Mouse (Mus musculus) liver, embryonic 15.5 days (tissue): ENCODE results near the gene Klhdc8a. TPM values are rescaled to one million over a fixed set of nuclear protein-coding genes. Genes with fewer than 3 reads are reported as not detected.
"Not testable (repeated sequence)": the region's sequence is repeated elsewhere in the genome, so short reads cannot be mapped to it uniquely, and the experiment has no call there.

Source experiments
- ATAC-seq: fragments of 200-750 bp; cut with Nextera tagmentation; 2 replicates; pipeline ENCODE4 v1.8.0; 2017; ENCODE audit warnings: moderate number of reproducible peaks, mild to moderate bottlenecking, moderate library complexity; ENCODE audit not compliant: insufficient read depth
- H3K27ac ChIP-seq: fragments of 300-500 bp; sonication (generic); replicated peaks from 2 replicates; pipeline ENCODE4 v1.5.1; 2015; ENCODE audit warnings: mild to moderate bottlenecking, inconsistent platforms
- H3K27me3 ChIP-seq: fragments of 300-500 bp; sonication (generic); 2 replicates; pipeline ENCODE4 v1.6.1; 2015; ENCODE audit warnings: mild to moderate bottlenecking, inconsistent platforms
- H3K36me3 ChIP-seq: fragments of 300-500 bp; sonication (generic); replicated peaks from 2 replicates; pipeline ENCODE4 v1.6.1; 2015; ENCODE audit warnings: moderate library complexity, mild to moderate bottlenecking, inconsistent platforms
- H3K4me1 ChIP-seq: fragments of 300-500 bp; sonication (generic); replicated peaks from 2 replicates; pipeline ENCODE4 v1.6.1; 2015; ENCODE audit warnings: inconsistent platforms
- H3K4me2 ChIP-seq: fragments of 300-500 bp; sonication (generic); 2 replicates; pipeline ENCODE4 v1.6.1; 2015; ENCODE audit warnings: moderate library complexity, mild to moderate bottlenecking, inconsistent platforms
- H3K4me3 ChIP-seq: fragments of 300-500 bp; sonication (generic); replicated peaks from 2 replicates; pipeline ENCODE4 v1.5.1; 2015; ENCODE audit warnings: mild to moderate bottlenecking, inconsistent platforms
- H3K9ac ChIP-seq: fragments of 300-500 bp; sonication (generic); 2 replicates; pipeline ENCODE4 v1.6.1; 2015; ENCODE audit warnings: moderate library complexity, mild to moderate bottlenecking, inconsistent platforms
- H3K9me3 ChIP-seq: fragments of 300-500 bp; sonication (generic); replicated peaks from 2 replicates; pipeline ENCODE4 v1.6.1; 2016; ENCODE audit warnings: inconsistent platforms
- WGBS: fragments of 180-500 bp; shearing (Covaris S2); methylation state at CpG from one replicate; pipeline ENCODE4 v1.1.7; 2015; ENCODE audit warnings: mixed read lengths; ENCODE audit not compliant: insufficient replicate concordance; 5-methylcytosine and 5-hydroxymethylcytosine counted together
- polyA plus RNA-seq: library from polyadenylated mRNA; unstranded; fragments of >200 nt; fragmentation: Nextera tagmentation; extraction: Ambion mirVana; gene quantifications from 2 replicates; pipeline ENCODE4 v1.2.1, GENCODE M21; 2015

The Klhdc8a gene
- polyA plus RNA-seq, 1 experiment from 2014 or later: 0.07 TPM

- Histone ChIP-seq H3K4me3 (no peak overlapping the region), H3K27me3 (0 out of 2 replicates have a peak, but pooled peaks cover 3% of the 10 kb centered on the region), H3K4me1 (peaks cover 19% of the 10 kb centered on the region), H3K4me2 (no peak overlapping the region), H3K36me3 (no peaks in the 10 kb centered on the region), H3K9ac (no peak overlapping the region), H3K9me3 (no peaks in the 10 kb centered on the region), H3K27ac (no peak overlapping the region)
- no peak for ATAC-seq
- WGBS: 63% methylated on average over 4 of the region's 4 CpGs
Measured at GRCm38 (mm10) chr1:132345514-132345913, 47.1 kb downstream of the Klhdc8a start.

- no peak overlapping the region for H3K4me2 ChIP-seq
- ATAC-seq: 0 out of 2 replicates have a peak, but pooled peaks have one; percentile 22
- H3K9me3 ChIP-seq: 0 out of 2 replicates have a peak, but pooled peaks cover 3% of the 10 kb centered on the region
- H3K27ac ChIP-seq: no peak overlapping the region
- H3K4me3 ChIP-seq: no peak overlapping the region
- H3K9ac ChIP-seq: no peak overlapping the region
- 65% methylated on average over 12 of the region's 12 CpGs for WGBS
- H3K27me3 ChIP-seq: 0 out of 2 replicates have a peak, but pooled peaks cover 3% of the 10 kb centered on the region
- no peaks in the 10 kb centered on the region for H3K36me3 ChIP-seq
- peaks cover 19% of the 10 kb centered on the region for H3K4me1 ChIP-seq
Measured at GRCm38 (mm10) chr1:132346134-132346851, 47.9 kb downstream of the Klhdc8a start.

- H3K4me1 ChIP-seq: peaks cover 12% of the 10 kb centered on the region
- H3K27ac ChIP-seq: no peak overlapping the region
- H3K36me3 ChIP-seq: no peaks in the 10 kb centered on the region
- 0 out of 2 replicates have a peak, but pooled peaks cover 3% of the 10 kb centered on the region for H3K27me3 ChIP-seq
- H3K9me3 ChIP-seq: 0 out of 2 replicates have a peak, but pooled peaks cover 3% of the 10 kb centered on the region
- no peak overlapping the region for H3K4me2 ChIP-seq
- ATAC-seq: no peak
- no peak overlapping the region for H3K4me3 ChIP-seq
- no peak overlapping the region for H3K9ac ChIP-seq
Measured at GRCm38 (mm10) chr1:132346951-132347350, 48.5 kb downstream of the Klhdc8a start.

GRCm38 (mm10) chr1:132348401-132348800 lies 50.0 kb downstream of the Klhdc8a start:
- 0 out of 2 replicates have a peak, but pooled peaks cover 3% of the 10 kb centered on the region for H3K9me3 ChIP-seq
- no peak for ATAC-seq
- H3K27me3 ChIP-seq: 0 out of 2 replicates have a peak, but pooled peaks cover 3% of the 10 kb centered on the region
- no peak overlapping the region for H3K9ac ChIP-seq
- H3K36me3 ChIP-seq: peaks cover 9% of the 10 kb centered on the region
- WGBS: 65% methylated on average over 5 of the region's 5 CpGs
- peaks cover under 1% of the 10 kb centered on the region; the same call in 1 of the 2 replicates for H3K4me1 ChIP-seq
- H3K4me2 ChIP-seq: no peak overlapping the region
- no peak overlapping the region for H3K4me3 ChIP-seq
- no peak overlapping the region for H3K27ac ChIP-seq

DNA sequence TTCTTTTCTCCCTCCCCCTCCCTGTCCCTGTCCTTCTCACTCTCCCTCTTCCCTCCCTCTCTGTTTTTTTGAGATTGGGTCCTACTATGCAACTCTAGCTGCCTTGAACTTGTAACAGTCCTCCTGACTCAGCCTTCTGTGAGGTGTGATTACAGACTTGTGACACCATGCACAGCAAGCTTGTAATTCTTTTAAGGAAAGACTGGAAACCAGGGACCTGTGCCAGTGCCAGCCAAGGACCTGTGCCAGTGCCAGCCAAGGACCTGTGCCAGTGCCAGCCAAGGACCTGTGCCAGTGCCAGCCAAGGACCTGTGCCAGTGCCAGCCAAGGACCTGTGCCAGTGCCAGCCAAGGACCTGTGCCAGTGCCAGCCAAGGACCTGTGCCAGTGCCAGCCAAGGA lies 50.6 kb downstream of the Klhdc8a start:
- H3K9ac ChIP-seq, H3K27me3 ChIP-seq, ATAC-seq, H3K27ac ChIP-seq, H3K4me1 ChIP-seq, H3K9me3 ChIP-seq, H3K4me2 ChIP-seq, H3K4me3 ChIP-seq: not testable (repeated sequence)
- peaks cover 16% of the 10 kb centered on the region for H3K36me3 ChIP-seq

DNA sequence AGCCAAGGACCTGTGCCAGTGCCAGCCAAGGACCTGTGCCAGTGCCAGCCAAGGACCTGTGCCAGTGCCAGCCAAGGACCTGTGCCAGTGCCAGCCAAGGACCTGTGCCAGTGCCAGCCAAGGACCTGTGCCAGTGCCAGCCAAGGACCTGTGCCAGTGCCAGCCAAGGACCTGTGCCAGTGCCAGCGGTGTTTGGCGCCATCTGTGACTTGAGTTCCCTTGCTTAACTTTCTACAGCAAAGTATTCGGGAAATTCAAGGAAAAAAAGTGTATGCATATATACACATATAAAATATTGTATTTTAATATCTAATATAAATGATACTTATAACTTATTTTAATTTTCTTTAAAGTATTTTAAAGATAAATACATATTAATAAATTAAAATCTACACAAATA lies 51.2 kb downstream of the Klhdc8a start:
- not testable (repeated sequence) for H3K4me1 ChIP-seq, ATAC-seq, H3K9me3 ChIP-seq, H3K27ac ChIP-seq, H3K4me2 ChIP-seq, H3K4me3 ChIP-seq, H3K27me3 ChIP-seq, H3K9ac ChIP-seq
- 85% methylated on average over 3 of the region's 3 CpGs for WGBS
- peaks cover 21% of the 10 kb centered on the region for H3K36me3 ChIP-seq

DNA sequence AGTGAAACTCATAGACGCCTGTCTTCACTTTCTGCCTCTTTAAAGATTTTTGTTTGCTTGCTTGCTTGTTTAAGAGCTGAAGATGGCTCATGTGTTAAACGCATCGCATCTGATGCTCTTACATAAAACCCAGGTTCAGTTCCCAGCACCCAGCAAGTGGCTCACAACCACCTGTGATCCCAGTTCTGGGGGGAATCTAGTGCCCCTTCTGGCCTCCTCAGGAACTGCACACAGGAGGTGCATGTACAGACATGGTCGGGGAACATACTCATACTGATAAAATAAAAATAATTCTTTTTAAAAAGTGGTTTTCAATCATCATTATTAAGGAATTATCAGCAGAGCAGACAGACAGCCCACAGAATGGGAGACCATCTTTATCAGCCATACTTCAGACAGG lies 52.6 kb downstream of the Klhdc8a start:
- Histone ChIP-seq H3K9ac (no peak overlapping the region), H3K4me2 (no peak overlapping the region), H3K9me3 (0 out of 2 replicates have a peak, but pooled peaks cover 3% of the 10 kb centered on the region), H3K4me3 (no peak overlapping the region), H3K27ac (no peak overlapping the region), H3K4me1 (peaks cover 18% of the 10 kb centered on the region), H3K27me3 (0 out of 2 replicates have a peak, but pooled peaks cover 3% of the 10 kb centered on the region), H3K36me3 (peaks cover 36% of the 10 kb centered on the region)
- no peak for ATAC-seq
- WGBS: 83% methylated on average over 4 of the region's 4 CpGs

GRCm38 (mm10) chr1:132353389-132353788 lies 55.0 kb downstream of the Klhdc8a start:
- ATAC-seq: peak; percentile 5; the same call in 1 of the 2 replicates
- WGBS: 71% methylated on average over 5 of the region's 5 CpGs
- Histone ChIP-seq H3K36me3 (peaks cover 59% of the 10 kb centered on the region), H3K4me1 (peaks cover 31% of the 10 kb centered on the region), H3K4me3 (no peak overlapping the region), H3K4me2 (no peak overlapping the region), H3K9ac (no peak overlapping the region), H3K27ac (peak overlapping the region; percentile 51; the same call in 1 of the 2 replicates), H3K9me3 (0 out of 2 replicates have a peak, but pooled peaks cover 3% of the 10 kb centered on the region), H3K27me3 (no peaks in the 10 kb centered on the region)

- Histone ChIP-seq H3K27ac (peak overlapping the region; percentile 51; the same call in 1 of the 2 replicates), H3K9me3 (0 out of 2 replicates have a peak, but pooled peaks cover 3% of the 10 kb centered on the region), H3K4me2 (no peak overlapping the region), H3K27me3 (no peaks in the 10 kb centered on the region), H3K36me3 (peaks cover 67% of the 10 kb centered on the region), H3K4me3 (no peak overlapping the region), H3K9ac (no peak overlapping the region), H3K4me1 (peaks cover 39% of the 10 kb centered on the region)
- WGBS: 81% methylated on average over 9 of the region's 9 CpGs
- ATAC-seq: no peak
Measured at GRCm38 (mm10) chr1:132354234-132354633, 55.8 kb downstream of the Klhdc8a start.

- H3K36me3 ChIP-seq: peaks cover 77% of the 10 kb centered on the region
- H3K4me3 ChIP-seq: no peak overlapping the region
- no peak overlapping the region for H3K4me2 ChIP-seq
- ATAC-seq: peak; percentile 38
- no peak overlapping the region for H3K9ac ChIP-seq
- 75% methylated on average over 6 of the region's 6 CpGs for WGBS
- no peak overlapping the region for H3K27ac ChIP-seq
- H3K27me3 ChIP-seq: no peaks in the 10 kb centered on the region
- peaks cover 48% of the 10 kb centered on the region for H3K4me1 ChIP-seq
- 0 out of 2 replicates have a peak, but pooled peaks cover 3% of the 10 kb centered on the region for H3K9me3 ChIP-seq
Measured at GRCm38 (mm10) chr1:132355162-132355601, 56.8 kb downstream of the Klhdc8a start.

DNA sequence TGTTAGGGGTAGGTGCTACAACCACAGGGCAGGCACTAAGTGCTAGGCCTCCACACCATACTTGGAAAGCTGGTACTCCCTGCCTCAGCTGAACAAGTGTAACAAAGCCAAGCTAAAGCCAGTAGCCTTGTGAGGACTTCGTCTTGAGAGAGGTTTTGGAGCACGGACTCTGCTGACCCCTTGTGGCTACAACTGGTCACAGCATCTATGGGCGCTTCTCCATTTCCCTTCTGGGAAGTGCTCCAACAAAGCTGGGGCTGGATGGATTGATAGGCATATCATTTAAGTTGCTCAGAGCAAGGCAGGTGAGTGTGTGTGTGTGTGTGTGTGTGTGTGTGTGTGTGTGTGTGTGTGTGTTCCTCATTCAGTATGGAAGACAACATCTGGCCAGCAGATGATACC lies 57.4 kb downstream of the Klhdc8a start:
- Histone ChIP-seq H3K9ac (no peak overlapping the region), H3K27ac (0 out of 2 replicates have a peak overlapping the region, but pooled peaks have one; percentile 46), H3K4me2 (no peak overlapping the region), H3K36me3 (peaks cover 84% of the 10 kb centered on the region), H3K4me1 (peaks cover 55% of the 10 kb centered on the region), H3K9me3 (0 out of 2 replicates have a peak, but pooled peaks cover 3% of the 10 kb centered on the region), H3K4me3 (no peak overlapping the region), H3K27me3 (no peaks in the 10 kb centered on the region)
- ATAC-seq: peak; percentile 17
- WGBS: under 1% methylated on average over 3 of the region's 3 CpGs
